Mouse (Mus musculus) liver, embryonic 13.5 days (tissue): ENCODE data around the gene Gm20509. TPM values are rescaled to one million over a fixed set of nuclear protein-coding genes. Genes with fewer than 3 reads are reported as not detected.
"Not testable (repeated sequence)": the region's sequence is repeated elsewhere in the genome, so short reads cannot be mapped to it uniquely, and the experiment has no call there.

Source experiments
- ATAC-seq: fragments of 200-750 bp; cut with Nextera tagmentation; 2 replicates; pipeline ENCODE4 v1.8.0; 2017; ENCODE audit warnings: low read depth, mild to moderate bottlenecking, moderate number of reproducible peaks, moderate library complexity
- DNase-seq: peaks from one replicate; pipeline ENCODE4 v3.0.0; 2022
- H3K27ac ChIP-seq: fragments of 300-500 bp; sonication (generic); 2 replicates; pipeline ENCODE4 v1.5.1; 2015; ENCODE audit warnings: moderate library complexity, mild to moderate bottlenecking, inconsistent platforms
- H3K27me3 ChIP-seq: fragments of 300-500 bp; sonication (generic); 2 replicates; pipeline ENCODE4 v1.6.1; 2015; ENCODE audit warnings: mild to moderate bottlenecking, inconsistent platforms
- H3K36me3 ChIP-seq: fragments of 300-500 bp; sonication (generic); 2 replicates; pipeline ENCODE4 v1.6.1; 2015; ENCODE audit warnings: mild to moderate bottlenecking, inconsistent platforms
- H3K4me1 ChIP-seq: fragments of 300-500 bp; sonication (generic); replicated peaks from 2 replicates; pipeline ENCODE4 v1.6.1; 2015; ENCODE audit warnings: inconsistent platforms
- H3K4me2 ChIP-seq: fragments of 300-500 bp; sonication (generic); 2 replicates; pipeline ENCODE4 v1.6.1; 2015; ENCODE audit warnings: inconsistent platforms, mild to moderate bottlenecking, moderate library complexity
- H3K4me3 ChIP-seq: fragments of 300-500 bp; sonication (generic); replicated peaks from 2 replicates; pipeline ENCODE4 v1.5.1; 2015; ENCODE audit warnings: mild to moderate bottlenecking, inconsistent platforms
- H3K9ac ChIP-seq: fragments of 300-500 bp; sonication (generic); 2 replicates; pipeline ENCODE4 v1.6.1; 2015; ENCODE audit warnings: mild to moderate bottlenecking, inconsistent platforms
- H3K9me3 ChIP-seq: fragments of 300-500 bp; sonication (generic); replicated peaks from 2 replicates; pipeline ENCODE4 v1.6.1; 2016; ENCODE audit warnings: inconsistent platforms
- WGBS: fragments of 180-500 bp; shearing (Covaris S2); methylation state at CpG from one replicate; pipeline ENCODE4 v1.1.7; 2015; ENCODE audit not compliant: insufficient replicate concordance; 5-methylcytosine and 5-hydroxymethylcytosine counted together
- polyA plus RNA-seq: library from polyadenylated mRNA; unstranded; fragments of >200 nt; fragmentation: Nextera tagmentation; extraction: Ambion mirVana; gene quantifications from 2 replicates; pipeline ENCODE4 v1.2.1, GENCODE M21; 2015

Gm20509 gene
- polyA plus RNA-seq, 1 experiment from 2014 or later: not detected

GRCm38 (mm10) chr9:73101536-73101935, 734 bp upstream of the Gm20509 start, which contains the start of gene Khdc3:
Khdc3 (plus strand) TSS chr9:73101836.
- 74% methylated on average over 5 of the region's 5 CpGs for WGBS
- ATAC-seq: no peak

GRCm38 (mm10) chr9:73103159-73103879, 1.0 kb downstream of the Gm20509 start:
- no peak for DNase-seq
- 6% methylated on average over 60 of the region's 60 CpGs for WGBS
- no peaks in the 10 kb centered on the region for H3K9me3 ChIP-seq
- H3K4me1 ChIP-seq: peaks cover 8% of the 10 kb centered on the region; the same call in 1 of the 2 replicates
- H3K36me3 ChIP-seq: no peaks in the 10 kb centered on the region
- H3K27ac ChIP-seq: no peak overlapping the region
- peaks cover 38% of the 10 kb centered on the region for H3K27me3 ChIP-seq
- H3K4me3 ChIP-seq: peak overlapping the region; percentile 48
- H3K9ac ChIP-seq: peak overlapping the region; percentile 61
- ATAC-seq: no peak
- H3K4me2 ChIP-seq: peak overlapping the region; percentile 72

More at GRCm38 (mm10) chr9:73101536-73101935, 734 bp upstream of the Gm20509 start, which contains the start of gene Khdc3:
- Histone ChIP-seq H3K4me2 (no peak within 1 kb of the TSS), H3K27ac (no peak within 1 kb of the TSS), H3K27me3 (peaks cover 38% of the 10 kb centered on the region), H3K4me3 (no peak within 1 kb of the TSS), H3K36me3 (no peaks in the 10 kb centered on the region), H3K9me3 (no peaks in the 10 kb centered on the region), H3K9ac (no peak within 1 kb of the TSS), H3K4me1 (peaks cover 8% of the 10 kb centered on the region; the same call in 1 of the 2 replicates)
- no peak for DNase-seq

- Histone ChIP-seq H3K9me3 (no peaks in the 10 kb centered on the region), H3K4me2 (peak overlapping the region; percentile 72), H3K36me3 (no peaks in the 10 kb centered on the region), H3K4me3 (peak overlapping the region; percentile 48), H3K4me1 (peaks cover 8% of the 10 kb centered on the region; the same call in 1 of the 2 replicates), H3K27me3 (peaks cover 38% of the 10 kb centered on the region), H3K9ac (peak overlapping the region; percentile 61; the same call in 1 of the 2 replicates), H3K27ac (no peak overlapping the region)
- 27% methylated on average over 5 of the region's 5 CpGs for WGBS
- DNase-seq: no peak
- ATAC-seq: no peak
Measured at GRCm38 (mm10) chr9:73103880-73104198, 1.6 kb downstream of the Gm20509 start.

- Histone ChIP-seq H3K4me1 (peaks cover 8% of the 10 kb centered on the region; the same call in 1 of the 2 replicates), H3K9ac (no peak overlapping the region), H3K9me3 (no peaks in the 10 kb centered on the region), H3K36me3 (no peaks in the 10 kb centered on the region), H3K27me3 (peaks cover 38% of the 10 kb centered on the region), H3K4me2 (no peak overlapping the region), H3K4me3 (no peak overlapping the region), H3K27ac (no peak overlapping the region)
- no peak for ATAC-seq
- WGBS: 34% methylated on average over 1 of the region's 1 CpGs
- no peak for DNase-seq
Measured at GRCm38 (mm10) chr9:73105141-73105540, 2.9 kb downstream of the Gm20509 start.

GRCm38 (mm10) chr9:73105771-73106170, 3.5 kb downstream of the Gm20509 start:
- Histone ChIP-seq H3K36me3 (no peaks in the 10 kb centered on the region), H3K27ac (no peak overlapping the region), H3K4me2 (no peak overlapping the region), H3K9ac (no peak overlapping the region), H3K4me1 (peaks cover 8% of the 10 kb centered on the region; the same call in 1 of the 2 replicates), H3K4me3 (no peak overlapping the region), H3K9me3 (no peaks in the 10 kb centered on the region), H3K27me3 (peaks cover 38% of the 10 kb centered on the region)
- no peak for DNase-seq
- no peak for ATAC-seq

GRCm38 (mm10) chr9:73112919-73113906, 10.9 kb downstream of the Gm20509 start, which contains the start of gene Rsl24d1:
Rsl24d1 (plus strand) TSS chr9:73113426.
- Histone ChIP-seq H3K4me3 (peak within 1 kb of the TSS; percentile 92), H3K9me3 (no peaks in the 10 kb centered on the region), H3K9ac (peak within 1 kb of the TSS; percentile 88), H3K27me3 (no peaks in the 10 kb centered on the region), H3K27ac (peak within 1 kb of the TSS; percentile 67), H3K4me2 (peak within 1 kb of the TSS; percentile 78), H3K36me3 (peaks cover 27% of the 10 kb centered on the region), H3K4me1 (peaks cover 23% of the 10 kb centered on the region)
- ATAC-seq: peak; percentile 95
- DNase-seq: peak; percentile 77
- WGBS: under 1% methylated on average over 64 of the region's 64 CpGs

- Histone ChIP-seq H3K4me1 (peaks cover 23% of the 10 kb centered on the region), H3K36me3 (peaks cover 56% of the 10 kb centered on the region)
- ATAC-seq, H3K9ac ChIP-seq, H3K4me3 ChIP-seq, H3K27ac ChIP-seq, H3K9me3 ChIP-seq, H3K4me2 ChIP-seq, H3K27me3 ChIP-seq, DNase-seq: not testable (repeated sequence)
- 67% methylated on average over 5 of the region's 6 CpGs for WGBS
Measured at GRCm38 (mm10) chr9:73116704-73117103, 14.4 kb downstream of the Gm20509 start.

- WGBS: 78% methylated on average over 4 of the region's 4 CpGs
- H3K27me3 ChIP-seq: no peaks in the 10 kb centered on the region
- no peak overlapping the region for H3K4me2 ChIP-seq
- H3K4me1 ChIP-seq: peaks cover 17% of the 10 kb centered on the region
- no peak overlapping the region for H3K9ac ChIP-seq
- H3K36me3 ChIP-seq: peaks cover 67% of the 10 kb centered on the region
- H3K9me3 ChIP-seq: no peaks in the 10 kb centered on the region
- no peak overlapping the region for H3K4me3 ChIP-seq
- no peak for ATAC-seq
- DNase-seq: no peak
- no peak overlapping the region for H3K27ac ChIP-seq
Measured at GRCm38 (mm10) chr9:73118012-73118411, 15.7 kb downstream of the Gm20509 start.

- H3K9me3 ChIP-seq: no peaks in the 10 kb centered on the region
- no peak overlapping the region for H3K4me2 ChIP-seq
- H3K9ac ChIP-seq: no peak overlapping the region
- peaks cover 5% of the 10 kb centered on the region; the same call in 1 of the 2 replicates for H3K4me1 ChIP-seq
- WGBS: 68% methylated on average over 8 of the region's 8 CpGs
- no peak overlapping the region for H3K4me3 ChIP-seq
- peaks cover 85% of the 10 kb centered on the region for H3K36me3 ChIP-seq
- ATAC-seq: no peak
- DNase-seq: no peak
- no peak overlapping the region for H3K27ac ChIP-seq
- H3K27me3 ChIP-seq: no peaks in the 10 kb centered on the region
Measured at GRCm38 (mm10) chr9:73121735-73122134, 19.5 kb downstream of the Gm20509 start.

- H3K9me3 ChIP-seq: no peaks in the 10 kb centered on the region
- H3K27me3 ChIP-seq: no peaks in the 10 kb centered on the region
- DNase-seq: peak; percentile 7
- peaks cover 91% of the 10 kb centered on the region for H3K36me3 ChIP-seq
- H3K4me2 ChIP-seq: no peak overlapping the region
- WGBS: 62% methylated on average over 8 of the region's 8 CpGs
- H3K27ac ChIP-seq: no peak overlapping the region
- ATAC-seq: 0 out of 2 replicates have a peak, but pooled peaks have one; percentile 41
- no peak overlapping the region for H3K4me3 ChIP-seq
- no peak overlapping the region for H3K9ac ChIP-seq
- H3K4me1 ChIP-seq: peaks cover 5% of the 10 kb centered on the region; the same call in 1 of the 2 replicates
Measured at GRCm38 (mm10) chr9:73125043-73125570, 22.8 kb downstream of the Gm20509 start.

GRCm38 (mm10) chr9:73127457-73127856, 25.2 kb downstream of the Gm20509 start:
- Histone ChIP-seq H3K27ac (no peak overlapping the region), H3K9ac (no peak overlapping the region), H3K27me3 (no peaks in the 10 kb centered on the region), H3K9me3 (no peaks in the 10 kb centered on the region), H3K4me3 (no peak overlapping the region), H3K36me3 (peaks cover 70% of the 10 kb centered on the region), H3K4me1 (peaks cover 5% of the 10 kb centered on the region; the same call in 1 of the 2 replicates), H3K4me2 (no peak overlapping the region)
- no peak for DNase-seq
- ATAC-seq: no peak
- WGBS: 57% methylated on average over 2 of the region's 2 CpGs
